Mouse (Mus musculus): ENCODE results near the gene Gm27029. TPM values are rescaled to one million over a fixed set of nuclear protein-coding genes. Genes with fewer than 3 reads are reported as not detected.
"Not testable (repeated sequence)": the region's sequence is repeated elsewhere in the genome, so short reads cannot be mapped to it uniquely, and the experiment has no call there.

The Gm27029 gene
- polyA plus RNA-seq, 1 experiment: 0.49 TPM

- Histone ChIP-seq H3K27ac (ENCODE audit: control insufficient read depth, insufficient read depth, low read length) (no peak overlapping the region), H3K4me1 (replicated peaks; ENCODE audit: control insufficient read depth, insufficient read depth, low read length) (peaks cover 24% of the 10 kb centered on the region), H3K36me3 (ENCODE audit: control insufficient read depth, insufficient read depth, low read length) (no peaks in the 10 kb centered on the region), H3K27me3 (ENCODE audit: control insufficient read depth, insufficient read depth, low read length) (no peaks in the 10 kb centered on the region), H3K4me3 (ENCODE audit: control insufficient read depth, insufficient read depth, low read length) (peak overlapping the region; percentile 39; the same call in 1 of the 2 replicates)
- no peak for DNase-seq
- TF ChIP-seq CTCF (IDR thresholded peaks at IDR 0.05; ENCODE audit: borderline replicate concordance, control insufficient read depth, extremely low read depth, insufficient read depth, low read length, poor library complexity): no peak
- TF ChIP-seq POLR2A (IDR thresholded peaks at IDR 0.05; ENCODE audit: control insufficient read depth, extremely low read depth, insufficient read depth, low read length, poor library complexity): no peak
- WGBS: 37% methylated on average over 13 of the region's 13 CpGs
Measured at GRCm38 (mm10) chr11:101468731-101469130, 44.1 kb upstream of the Gm27029 start.

- Histone ChIP-seq H3K27ac (ENCODE audit: control insufficient read depth, insufficient read depth, low read length) (no peak overlapping the region), H3K4me3 (ENCODE audit: control insufficient read depth, insufficient read depth, low read length) (peak overlapping the region; percentile 39), H3K36me3 (ENCODE audit: control insufficient read depth, insufficient read depth, low read length) (no peaks in the 10 kb centered on the region), H3K4me1 (replicated peaks; ENCODE audit: control insufficient read depth, insufficient read depth, low read length) (peaks cover 24% of the 10 kb centered on the region), H3K27me3 (ENCODE audit: control insufficient read depth, insufficient read depth, low read length) (no peaks in the 10 kb centered on the region)
- WGBS: 3% methylated on average over 29 of the region's 31 CpGs
- TF ChIP-seq CTCF (IDR thresholded peaks at IDR 0.05; ENCODE audit: borderline replicate concordance, control insufficient read depth, extremely low read depth, insufficient read depth, low read length, poor library complexity) (no peak), POLR2A (IDR thresholded peaks at IDR 0.05; ENCODE audit: control insufficient read depth, extremely low read depth, insufficient read depth, low read length, poor library complexity) (no peak)
- DNase-seq: no peak
Measured at GRCm38 (mm10) chr11:101468263-101468688, 43.7 kb upstream of the Gm27029 start.

GRCm38 (mm10) chr11:101467477-101468262 is 43.1 kb upstream of the Gm27029 start:
- WGBS: under 1% methylated on average over 53 of the region's 54 CpGs

GRCm38 (mm10) chr11:101466552-101466950 is 42.0 kb upstream of the Gm27029 start:
- H3K27ac ChIP-seq (ENCODE audit: control insufficient read depth, insufficient read depth, low read length); H3K27me3 ChIP-seq (ENCODE audit: control insufficient read depth, insufficient read depth, low read length); H3K4me3 ChIP-seq (ENCODE audit: control insufficient read depth, insufficient read depth, low read length); DNase-seq; H3K36me3 ChIP-seq (ENCODE audit: control insufficient read depth, insufficient read depth, low read length): not testable (repeated sequence)
- 65% methylated on average over 5 of the region's 5 CpGs for WGBS
- H3K4me1 ChIP-seq (replicated peaks; ENCODE audit: control insufficient read depth, insufficient read depth, low read length): peaks cover 24% of the 10 kb centered on the region

More at GRCm38 (mm10) chr11:101467477-101468262, 43.1 kb upstream of the Gm27029 start:
- TF ChIP-seq CTCF (IDR thresholded peaks at IDR 0.05; ENCODE audit: borderline replicate concordance, control insufficient read depth, extremely low read depth, insufficient read depth, low read length, poor library complexity) (peak; percentile 36; the same call in 1 of the 2 replicates), POLR2A (IDR thresholded peaks at IDR 0.05; ENCODE audit: control insufficient read depth, extremely low read depth, insufficient read depth, low read length, poor library complexity) (no peak)
- DNase-seq: peak; percentile 71
- no peak overlapping the region for H3K27ac ChIP-seq (ENCODE audit: control insufficient read depth, insufficient read depth, low read length)
- peaks cover 24% of the 10 kb centered on the region for H3K4me1 ChIP-seq (replicated peaks; ENCODE audit: control insufficient read depth, insufficient read depth, low read length)
- no peaks in the 10 kb centered on the region for H3K36me3 ChIP-seq (ENCODE audit: control insufficient read depth, insufficient read depth, low read length)
- peak overlapping the region; percentile 69 for H3K4me3 ChIP-seq (ENCODE audit: control insufficient read depth, insufficient read depth, low read length)
- no peaks in the 10 kb centered on the region for H3K27me3 ChIP-seq (ENCODE audit: control insufficient read depth, insufficient read depth, low read length)

- Histone ChIP-seq H3K27ac (ENCODE audit: control insufficient read depth, insufficient read depth, low read length) (no peak within 1 kb of the TSS), H3K36me3 (ENCODE audit: control insufficient read depth, insufficient read depth, low read length) (no peaks in the 10 kb centered on the region), H3K4me1 (replicated peaks; ENCODE audit: control insufficient read depth, insufficient read depth, low read length) (peaks cover 24% of the 10 kb centered on the region), H3K27me3 (ENCODE audit: control insufficient read depth, insufficient read depth, low read length) (no peaks in the 10 kb centered on the region), H3K4me3 (ENCODE audit: control insufficient read depth, insufficient read depth, low read length) (peak within 1 kb of the TSS; percentile 92)
- WGBS: under 1% methylated on average over 60 of the region's 60 CpGs
- DNase-seq: peak; percentile 60
- TF ChIP-seq CTCF (IDR thresholded peaks at IDR 0.05; ENCODE audit: borderline replicate concordance, control insufficient read depth, extremely low read depth, insufficient read depth, low read length, poor library complexity) (no peak), POLR2A (IDR thresholded peaks at IDR 0.05; ENCODE audit: control insufficient read depth, extremely low read depth, insufficient read depth, low read length, poor library complexity) (no peak)
Measured at GRCm38 (mm10) chr11:101465869-101466551, 41.4 kb upstream of the Gm27029 start, which contains the start of gene Vat1. TSS of gene Vat1 (minus strand) at chr11:101466230.

GRCm38 (mm10) chr11:101465101-101465868 is 40.7 kb upstream of the Gm27029 start:
- Histone ChIP-seq H3K4me3 (ENCODE audit: control insufficient read depth, insufficient read depth, low read length) (peak overlapping the region; percentile 92), H3K36me3 (ENCODE audit: control insufficient read depth, insufficient read depth, low read length) (peaks cover under 1% of the 10 kb centered on the region; the same call in 1 of the 2 replicates), H3K4me1 (replicated peaks; ENCODE audit: control insufficient read depth, insufficient read depth, low read length) (peaks cover 24% of the 10 kb centered on the region), H3K27me3 (ENCODE audit: control insufficient read depth, insufficient read depth, low read length) (no peaks in the 10 kb centered on the region), H3K27ac (ENCODE audit: control insufficient read depth, insufficient read depth, low read length) (no peak overlapping the region)
- WGBS: under 1% methylated on average over 51 of the region's 51 CpGs
- peak; percentile 31 for DNase-seq
- TF ChIP-seq CTCF (IDR thresholded peaks at IDR 0.05; ENCODE audit: borderline replicate concordance, control insufficient read depth, extremely low read depth, insufficient read depth, low read length, poor library complexity) (no peak), POLR2A (IDR thresholded peaks at IDR 0.05; ENCODE audit: control insufficient read depth, extremely low read depth, insufficient read depth, low read length, poor library complexity) (no peak)
